8 mouse cellular contexts compared by ENCODE assay signal in the genomic region with DNA sequence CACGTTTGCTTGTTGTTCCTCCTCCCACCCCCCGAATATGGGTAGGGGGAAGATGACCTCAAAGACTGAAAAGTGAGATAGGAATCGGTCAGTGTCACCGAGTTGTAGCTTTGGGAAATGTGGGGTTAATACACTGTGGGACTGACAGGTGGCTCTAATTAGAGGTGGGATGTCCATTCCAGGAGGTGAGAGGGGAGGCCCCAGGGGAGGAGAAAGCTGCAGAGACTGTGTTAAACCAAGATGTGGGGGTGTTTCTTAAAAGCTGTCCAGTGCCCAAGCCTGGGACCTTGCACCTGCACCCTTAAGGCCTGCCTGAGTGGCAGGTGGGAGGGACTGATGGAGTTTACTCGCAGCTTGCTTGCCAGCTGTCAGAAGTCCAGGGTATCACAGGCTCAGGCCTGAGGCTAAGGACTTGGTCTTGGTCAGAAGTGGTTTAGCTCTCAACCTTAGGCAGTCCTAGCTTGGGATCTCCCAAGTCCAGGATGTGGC. TPM values are rescaled to one million over a fixed set of nuclear protein-coding genes. Genes with fewer than 3 reads are reported as not detected.
DNase-seq lines count a peak whose midpoint lies in the region; ATAC-seq lines count a peak whose summit lies in the region.

No protein-coding gene starts in this region.

- H3K4me3 ChIP-seq in hindbrain, embryonic 11.5 days (ENCODE audit: low read depth, low read length), result no peak overlapping the region
- peak overlapping the region; percentile 43 for H3K4me3 ChIP-seq in limb, embryonic 13.5 days
- H3K4me3 ChIP-seq in midbrain, embryonic 16.5 days (ENCODE audit: low read depth, low read length), result no peak overlapping the region

- 12% methylated on average over 5 of the region's 5 CpGs for WGBS in hindbrain, embryonic 11.5 days
- WGBS in limb, embryonic 13.5 days, result 9% methylated on average over 5 of the region's 5 CpGs
- 18% methylated on average over 5 of the region's 5 CpGs for WGBS in midbrain, embryonic 16.5 days

- ATAC-seq in hindbrain, embryonic 11.5 days (ENCODE audit: low FRiP score), result no peak
- no peak for ATAC-seq in limb, embryonic 13.5 days (ENCODE audit: low FRiP score, low read depth)
- no peak for ATAC-seq in midbrain, embryonic 16.5 days

- peak; percentile 33 to 38 for DNase-seq in cerebellum, adult 18-20 months
- DNase-seq in cerebellum, adult 8-10 months, result no peak
- peak; percentile 67 for DNase-seq in adrenal gland, postnatal 14 days
- DNase-seq in hindbrain, embryonic 11.5 days (ENCODE audit: low spot score), result no peak
- no peak for DNase-seq in left cerebral cortex, adult 11 months (ENCODE audit: low spot score)
- no peak for DNase-seq in frontal cortex, postnatal 10 days (ENCODE audit: low spot score in 2 of 2)

- no peak overlapping the region for H3K27ac ChIP-seq in hindbrain, embryonic 11.5 days (ENCODE audit: low read depth, low read length)
- no peak overlapping the region for H3K27ac ChIP-seq in limb, embryonic 13.5 days
- no peak overlapping the region for H3K27ac ChIP-seq in midbrain, embryonic 16.5 days (ENCODE audit: low read length)

- no peaks in the 10 kb centered on the region for H3K36me3 ChIP-seq in hindbrain, embryonic 11.5 days (ENCODE audit: control insufficient read depth, insufficient read depth, low read length)
- H3K36me3 ChIP-seq in limb, embryonic 13.5 days, result peaks cover 4% of the 10 kb centered on the region; the same call in 1 of the 2 replicates
- H3K36me3 ChIP-seq in midbrain, embryonic 16.5 days (ENCODE audit: control insufficient read depth, insufficient read depth, low read length), result peaks cover 4% of the 10 kb centered on the region; the same call in 1 of the 2 replicates

- H3K9ac ChIP-seq in hindbrain, embryonic 11.5 days (ENCODE audit: low read depth, low read length), result no peak overlapping the region
- H3K9ac ChIP-seq in limb, embryonic 13.5 days, result peak overlapping the region; percentile 63
- no peak overlapping the region for H3K9ac ChIP-seq in midbrain, embryonic 16.5 days (ENCODE audit: low read depth, low read length)

- no peaks in the 10 kb centered on the region for H3K9me3 ChIP-seq in hindbrain, embryonic 11.5 days (ENCODE audit: control insufficient read depth, low read length)
- no peaks in the 10 kb centered on the region for H3K9me3 ChIP-seq in limb, embryonic 13.5 days
- no peaks in the 10 kb centered on the region for H3K9me3 ChIP-seq in midbrain, embryonic 16.5 days (replicated peaks; ENCODE audit: control insufficient read depth, low read length, poor library complexity, severe bottlenecking)

- peaks cover 77% of the 10 kb centered on the region for H3K27me3 ChIP-seq in hindbrain, embryonic 11.5 days (ENCODE audit: control insufficient read depth, insufficient read depth, low read length)
- peaks cover 79% of the 10 kb centered on the region for H3K27me3 ChIP-seq in limb, embryonic 13.5 days
- H3K27me3 ChIP-seq in midbrain, embryonic 16.5 days (ENCODE audit: control insufficient read depth, insufficient read depth, low read depth, low read length), result peaks cover 70% of the 10 kb centered on the region

- 0 out of 2 replicates have a peak, but pooled peaks cover 3% of the 10 kb centered on the region for H3K4me1 ChIP-seq in hindbrain, embryonic 11.5 days (replicated peaks; ENCODE audit: control insufficient read depth, insufficient read depth, low read length)
- H3K4me1 ChIP-seq in limb, embryonic 13.5 days, result peaks cover 45% of the 10 kb centered on the region
- peaks cover 18% of the 10 kb centered on the region for H3K4me1 ChIP-seq in midbrain, embryonic 16.5 days (ENCODE audit: control insufficient read depth, insufficient read depth, low read length)

- H3K4me2 ChIP-seq in hindbrain, embryonic 11.5 days (replicated peaks; ENCODE audit: low read depth, low read length), result peak overlapping the region; percentile 53
- H3K4me2 ChIP-seq in limb, embryonic 13.5 days (replicated peaks), result peak overlapping the region; percentile 71
- H3K4me2 ChIP-seq in midbrain, embryonic 16.5 days (ENCODE audit: low read length), result peak overlapping the region; percentile 74

RNA-seq across cellular contexts. Expression of gene Cracr2b, which starts 1.5 kb away (rescaled TPM):
- total RNA-seq in adrenal gland, postnatal 14 days (2021), result 14.2 and 23.2 TPM in 2 replicates
- polyA plus RNA-seq in hindbrain, embryonic 11.5 days (2014; fragmentation: Nextera tagmentation; extraction: Ambion mirVana), result 4.4 and 4.5 TPM in 2 replicates
- polyA plus RNA-seq in limb, embryonic 13.5 days (2015; fragmentation: Nextera tagmentation; extraction: Ambion mirVana), result 13.5 and 14.3 TPM in 2 replicates
- 6.6 and 7.1 TPM in 2 replicates for polyA plus RNA-seq in midbrain, embryonic 16.5 days (2015; fragmentation: Nextera tagmentation; extraction: Ambion mirVana)

RNA-seq across cellular contexts. Expression of gene Cd151, which starts 4.8 kb away (rescaled TPM):
- 199 and 204 TPM in 2 replicates for total RNA-seq in adrenal gland, postnatal 14 days (2021)
- 40.1 and 57.9 TPM in 2 replicates for polyA plus RNA-seq in hindbrain, embryonic 11.5 days (2014; fragmentation: Nextera tagmentation; extraction: Ambion mirVana)
- polyA plus RNA-seq in limb, embryonic 13.5 days (2015; fragmentation: Nextera tagmentation; extraction: Ambion mirVana), result 12.6 and 14.6 TPM in 2 replicates
- 17.1 and 17.5 TPM in 2 replicates for polyA plus RNA-seq in midbrain, embryonic 16.5 days (2015; fragmentation: Nextera tagmentation; extraction: Ambion mirVana)

RNA-seq across cellular contexts. Expression of gene Pnpla2, which starts 7.4 kb away (rescaled TPM):
- total RNA-seq in adrenal gland, postnatal 14 days (2021), result 1,289 and 1,648 TPM in 2 replicates
- polyA plus RNA-seq in hindbrain, embryonic 11.5 days (2014; fragmentation: Nextera tagmentation; extraction: Ambion mirVana), result 13.7 and 14.2 TPM in 2 replicates
- 13.9 and 14.7 TPM in 2 replicates for polyA plus RNA-seq in limb, embryonic 13.5 days (2015; fragmentation: Nextera tagmentation; extraction: Ambion mirVana)
- 16.9 and 17.7 TPM in 2 replicates for polyA plus RNA-seq in midbrain, embryonic 16.5 days (2015; fragmentation: Nextera tagmentation; extraction: Ambion mirVana)

RNA-seq across cellular contexts. Expression of gene Polr2l, which starts 12.6 kb away (rescaled TPM):
- 74.5 TPM in 2 replicates for total RNA-seq in adrenal gland, postnatal 14 days (2021)
- polyA plus RNA-seq in hindbrain, embryonic 11.5 days (2014; fragmentation: Nextera tagmentation; extraction: Ambion mirVana), result 71.5 and 74.0 TPM in 2 replicates
- 63.4 and 64.3 TPM in 2 replicates for polyA plus RNA-seq in limb, embryonic 13.5 days (2015; fragmentation: Nextera tagmentation; extraction: Ambion mirVana)
- polyA plus RNA-seq in midbrain, embryonic 16.5 days (2015; fragmentation: Nextera tagmentation; extraction: Ambion mirVana), result 73.3 and 74.0 TPM in 2 replicates

RNA-seq across cellular contexts. Expression of gene Tspan4, which starts 12.7 kb away (rescaled TPM):
- total RNA-seq in adrenal gland, postnatal 14 days (2021), result 49.4 and 58.4 TPM in 2 replicates
- polyA plus RNA-seq in hindbrain, embryonic 11.5 days (2014; fragmentation: Nextera tagmentation; extraction: Ambion mirVana), result 29.6 and 31.4 TPM in 2 replicates
- 70.5 and 71.2 TPM in 2 replicates for polyA plus RNA-seq in limb, embryonic 13.5 days (2015; fragmentation: Nextera tagmentation; extraction: Ambion mirVana)
- 45.8 and 49.1 TPM in 2 replicates for polyA plus RNA-seq in midbrain, embryonic 16.5 days (2015; fragmentation: Nextera tagmentation; extraction: Ambion mirVana)

Comparison
In these comparisons a context has a peak if more than half of its experiments do, and no peak if none do; other contexts are left out.
1. DNase-seq: peak in cerebellum, adult 18-20 months (2 of 2) and adrenal gland, postnatal 14 days (single experiment); none in cerebellum, adult 8-10 months (single experiment), hindbrain, embryonic 11.5 days (single experiment), left cerebral cortex, adult 11 months (single experiment) and frontal cortex, postnatal 10 days (0 of 2).
2. Peak in every context shown above with its lines, with median percentiles within 50 percentile points of each other: H3K4me2 ChIP-seq.